ENCODE assay signal across 16 mouse cellular contexts in the genomic region with DNA sequence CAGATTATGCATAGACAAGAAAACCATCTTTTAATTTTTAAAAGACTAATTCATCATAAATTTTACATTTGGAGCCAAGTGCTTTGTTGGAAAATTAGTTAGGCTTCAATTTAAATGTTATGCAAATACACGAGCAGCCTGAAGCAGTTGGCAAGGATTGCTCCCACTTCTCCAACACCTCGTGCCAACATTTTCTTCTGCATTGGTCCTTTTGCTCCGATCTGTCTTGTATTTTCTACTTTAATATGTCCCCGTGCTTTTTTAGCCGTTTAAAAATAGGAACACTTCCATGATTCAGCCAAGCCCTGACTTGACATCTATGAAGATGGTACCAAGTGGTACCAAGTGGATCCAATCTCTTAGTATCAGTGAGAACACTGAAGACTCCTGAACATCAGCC. TPM values are rescaled to one million over a fixed set of nuclear protein-coding genes. Genes with fewer than 3 reads are reported as not detected.
DNase-seq lines count a peak whose midpoint lies in the region; ATAC-seq and TF ChIP-seq lines count a peak whose summit lies in the region.
"Had no signal": no experiment of that assay in that cellular context is flagged by ENCODE, and none has a peak within 500 bp of the region (broad histone marks: within the 10 kb centered on the region; RNA-seq: fewer than 3 reads in every experiment).

No protein-coding gene starts in this region.

- no peak overlapping the region for H3K9ac ChIP-seq in midbrain, embryonic 14.5 days (replicated peaks; ENCODE audit: low read length)
- H3K9ac ChIP-seq in hindbrain, postnatal 0 days (replicated peaks; ENCODE audit: low read length), result no peak overlapping the region
- H3K9ac ChIP-seq in liver, postnatal 0 days (replicated peaks), result no peak overlapping the region
- H3K9ac ChIP-seq: heart, embryonic 15.5 days; intestine, embryonic 15.5 days; liver, embryonic 15.5 days had no signal

- ATAC-seq in midbrain, embryonic 14.5 days (ENCODE audit: low FRiP score, low TSS enrichment), result no peak
- no peak for ATAC-seq in hindbrain, postnatal 0 days
- no peak for ATAC-seq in liver, postnatal 0 days
- ATAC-seq: intestine, embryonic 15.5 days had no signal

- TF ChIP-seq CTCF in hindbrain, postnatal 0 days (IDR thresholded peaks at IDR 0.05; ENCODE audit: low read depth), result no peak
- TF ChIP-seq CTCF in liver, postnatal 0 days (IDR thresholded peaks at IDR 0.05; ENCODE audit: low read depth), result no peak

- no peaks in the 10 kb centered on the region for H3K27me3 ChIP-seq in midbrain, embryonic 14.5 days (ENCODE audit: control insufficient read depth, insufficient read depth, low read length)
- no peaks in the 10 kb centered on the region for H3K27me3 ChIP-seq in midbrain, embryonic 10.5 days (ENCODE audit: low read depth, poor library complexity, severe bottlenecking)
- no peaks in the 10 kb centered on the region for H3K27me3 ChIP-seq in hindbrain, postnatal 0 days (ENCODE audit: insufficient read depth, low read length)
- H3K27me3 ChIP-seq in liver, postnatal 0 days (ENCODE audit: insufficient read depth, low read length), result no peaks in the 10 kb centered on the region
- H3K27me3 ChIP-seq: heart, embryonic 15.5 days; intestine, embryonic 15.5 days; liver, embryonic 15.5 days had no signal

- H3K36me3 ChIP-seq in midbrain, embryonic 14.5 days (ENCODE audit: control insufficient read depth, insufficient read depth, low read length), result no peaks in the 10 kb centered on the region
- no peaks in the 10 kb centered on the region for H3K36me3 ChIP-seq in midbrain, embryonic 10.5 days
- H3K36me3 ChIP-seq in hindbrain, postnatal 0 days (ENCODE audit: insufficient read depth, low read length), result no peaks in the 10 kb centered on the region
- H3K36me3 ChIP-seq in liver, postnatal 0 days (replicated peaks; ENCODE audit: insufficient read depth, low read length), result no peaks in the 10 kb centered on the region
- H3K36me3 ChIP-seq: heart, embryonic 15.5 days; intestine, embryonic 15.5 days; liver, embryonic 15.5 days had no signal

- peaks cover 8% of the 10 kb centered on the region; the same call in 1 of the 2 replicates for H3K4me1 ChIP-seq in midbrain, embryonic 14.5 days (ENCODE audit: control insufficient read depth, insufficient read depth, low read length)
- peaks cover 8% of the 10 kb centered on the region; the same call in 1 of the 2 replicates for H3K4me1 ChIP-seq in midbrain, embryonic 10.5 days
- no peaks in the 10 kb centered on the region for H3K4me1 ChIP-seq in hindbrain, postnatal 0 days (ENCODE audit: insufficient read depth, low read length)
- no peaks in the 10 kb centered on the region for H3K4me1 ChIP-seq in liver, postnatal 0 days (ENCODE audit: insufficient read depth)
- H3K4me1 ChIP-seq: heart, embryonic 15.5 days; intestine, embryonic 15.5 days; liver, embryonic 15.5 days had no signal

- H3K4me3 ChIP-seq in midbrain, embryonic 14.5 days (replicated peaks; ENCODE audit: low read depth, low read length), result no peak overlapping the region
- H3K4me3 ChIP-seq in midbrain, embryonic 10.5 days, result no peak overlapping the region
- H3K4me3 ChIP-seq in hindbrain, postnatal 0 days (ENCODE audit: low read length), result no peak overlapping the region
- no peak overlapping the region for H3K4me3 ChIP-seq in liver, postnatal 0 days (ENCODE audit: low read depth, low read length)
- H3K4me3 ChIP-seq: heart, embryonic 15.5 days; intestine, embryonic 15.5 days; liver, embryonic 15.5 days; myocyte had no signal

- no peaks in the 10 kb centered on the region for H3K9me3 ChIP-seq in midbrain, embryonic 14.5 days (ENCODE audit: control insufficient read depth, low read length)
- H3K9me3 ChIP-seq in midbrain, embryonic 10.5 days (replicated peaks), result no peaks in the 10 kb centered on the region
- H3K9me3 ChIP-seq in hindbrain, postnatal 0 days (ENCODE audit: low read length), result no peaks in the 10 kb centered on the region
- H3K9me3 ChIP-seq in liver, postnatal 0 days (ENCODE audit: low read length), result no peaks in the 10 kb centered on the region
- H3K9me3 ChIP-seq: heart, embryonic 15.5 days; intestine, embryonic 15.5 days; liver, embryonic 15.5 days had no signal

- H3K27ac ChIP-seq in midbrain, embryonic 14.5 days (replicated peaks; ENCODE audit: low read depth, low read length), result 0 out of 2 replicates have a peak overlapping the region, but pooled peaks have one; percentile 26
- no peak overlapping the region for H3K27ac ChIP-seq in midbrain, embryonic 10.5 days (replicated peaks)
- H3K27ac ChIP-seq in hindbrain, postnatal 0 days, result no peak overlapping the region
- H3K27ac ChIP-seq in liver, postnatal 0 days (ENCODE audit: low read depth), result no peak overlapping the region
- H3K27ac ChIP-seq: heart, embryonic 15.5 days; intestine, embryonic 15.5 days; liver, embryonic 15.5 days; macrophage had no signal

- peak; percentile 43 to 50 for DNase-seq in cerebellum, postnatal 10 days
- DNase-seq in cerebellum, postnatal 4 days (ENCODE audit: low spot score in 2 of 2), result no peak
- DNase-seq in midbrain, embryonic 14.5 days, result peak; percentile 41
- DNase-seq in midbrain, embryonic 10.5 days (ENCODE audit: low spot score), result no peak
- peak; percentile 62 for DNase-seq in hindbrain, postnatal 0 days (ENCODE audit: low spot score)
- peak; percentile 69 for DNase-seq in telencephalon, adult 2 months (ENCODE audit: low read depth, low spot score)
- no peak for DNase-seq in liver, postnatal 0 days
- no peak for DNase-seq in MN1 (ENCODE audit: low spot score)
- DNase-seq: adrenal gland, adult 8-10 months; gastrocnemius, postnatal 25 days; kidney, postnatal 25 days had no signal

- no peak for TF ChIP-seq EP300 in liver, postnatal 0 days (IDR thresholded peaks at IDR 0.05; ENCODE audit: low read depth)

- H3K4me2 ChIP-seq in midbrain, embryonic 14.5 days (ENCODE audit: low read length), result no peak overlapping the region
- no peak overlapping the region for H3K4me2 ChIP-seq in hindbrain, postnatal 0 days (ENCODE audit: low read depth, low read length)
- no peak overlapping the region for H3K4me2 ChIP-seq in liver, postnatal 0 days (ENCODE audit: low read depth, low read length)
- H3K4me2 ChIP-seq: heart, embryonic 15.5 days; intestine, embryonic 15.5 days; liver, embryonic 15.5 days had no signal

- WGBS in midbrain, embryonic 14.5 days, result 60% methylated on average over 5 of the region's 5 CpGs
- WGBS in midbrain, embryonic 10.5 days, result 91% methylated on average over 5 of the region's 5 CpGs
- 37% methylated on average over 5 of the region's 5 CpGs for WGBS in hindbrain, postnatal 0 days
- WGBS in liver, postnatal 0 days (ENCODE audit: insufficient replicate concordance), result 74% methylated on average over 5 of the region's 5 CpGs

RNA-seq across cellular contexts. Expression of a gene that starts 50.8 kb away (rescaled TPM):
- polyA plus RNA-seq in midbrain, embryonic 14.5 days (2014; fragmentation: Nextera tagmentation; extraction: Ambion mirVana), result 72.4 and 81.5 TPM in 2 replicates
- polyA plus RNA-seq in midbrain, embryonic 10.5 days (2016; fragmentation: Nextera tagmentation; extraction: Ambion mirVana), result 43.8 and 52.9 TPM in 2 replicates
- 53.0 and 65.6 TPM in 2 replicates for total RNA-seq in hindbrain, postnatal 0 days (2014; rRNA removed)
- polyA plus RNA-seq in hindbrain, postnatal 0 days (2015; fragmentation: Nextera tagmentation; extraction: Ambion mirVana), result 37.4 and 37.8 TPM in 2 replicates
- polyA plus RNA-seq in liver, postnatal 0 days (2015; fragmentation: Nextera tagmentation; extraction: Ambion mirVana), result 11.9 and 13.3 TPM in 2 replicates
- polyA plus RNA-seq: macrophage had no signal

Comparison
In these comparisons a context has a peak if more than half of its experiments do, and no peak if none do; other contexts are left out.
1. DNase-seq: peak in cerebellum, postnatal 10 days (2 of 2), midbrain, embryonic 14.5 days (single experiment), hindbrain, postnatal 0 days (single experiment) and telencephalon, adult 2 months (single experiment); none in cerebellum, postnatal 4 days (0 of 2), midbrain, embryonic 10.5 days (single experiment), liver, postnatal 0 days (single experiment) and MN1 (single experiment).